In genomic region chr10:67209916-67210675, GRCm38 (mm10) we compare ENCODE assay signal across 13 mouse cellular contexts.
DNase-seq lines count a peak whose midpoint lies in the region; ATAC-seq and TF ChIP-seq lines count a peak whose summit lies in the region.
"Had no signal": no experiment of that assay in that cellular context is flagged by ENCODE, and none has a peak within 500 bp of the region (broad histone marks: within the 10 kb centered on the region; RNA-seq: fewer than 3 reads in every experiment).

No protein-coding gene starts in this region.

- 0 out of 2 replicates have a peak, but pooled peaks have one; percentile 31 for ATAC-seq in frontal cortex, adult (ENCODE audit: low TSS enrichment)
- ATAC-seq in neutrophil, adult 5-6 weeks (ENCODE audit: extremely low read depth, insufficient number of reproducible peaks, low FRiP score, poor library complexity, severe bottlenecking) = peak; percentile 28; the same call in 1 of the 2 replicates
- ATAC-seq: hindbrain, postnatal 0 days; Patski had no signal

- no peak for TF ChIP-seq POLR2A in lung, adult 2 months (IDR thresholded peaks at IDR 0.05; ENCODE audit: borderline replicate concordance, extremely low read depth, low read depth, low read length)

- 0 out of 2 replicates have a peak, but pooled peaks have one; percentile 19 for TF ChIP-seq CTCF in lung, adult 2 months (IDR thresholded peaks at IDR 0.05; ENCODE audit: insufficient read depth, low read length)

- H3K4me1 ChIP-seq in lung, adult 2 months (ENCODE audit: control insufficient read depth, insufficient read depth, low read length) = peaks cover 19% of the 10 kb centered on the region

- no peak overlapping the region for H3K4me3 ChIP-seq in lung, adult 2 months (replicated peaks; ENCODE audit: extremely low read depth, low read depth, low read length)

- WGBS in lung, adult 2 months = 38% methylated on average over 4 of the region's 4 CpGs

- no peak for DNase-seq in frontal cortex, adult 2 months (ENCODE audit: extremely low spot score in 1 of 2, low spot score in 1 of 2)
- no peak for DNase-seq in lung, adult 2 months
- no peak for DNase-seq in lung, postnatal 14 days
- peak; percentile 25 for DNase-seq in T-cell, adult 2 months (ENCODE audit: low spot score)
- no peak for DNase-seq in cerebellum, postnatal 10 days
- no peak for DNase-seq in testis, postnatal 14 days (ENCODE audit: low spot score)
- DNase-seq: adrenal gland, postnatal 14 days; gastrocnemius, postnatal 14 days; right cerebral cortex, postnatal 25 days had no signal
